Mouse (Mus musculus): ENCODE results near the gene Nmnat1.

DNA sequence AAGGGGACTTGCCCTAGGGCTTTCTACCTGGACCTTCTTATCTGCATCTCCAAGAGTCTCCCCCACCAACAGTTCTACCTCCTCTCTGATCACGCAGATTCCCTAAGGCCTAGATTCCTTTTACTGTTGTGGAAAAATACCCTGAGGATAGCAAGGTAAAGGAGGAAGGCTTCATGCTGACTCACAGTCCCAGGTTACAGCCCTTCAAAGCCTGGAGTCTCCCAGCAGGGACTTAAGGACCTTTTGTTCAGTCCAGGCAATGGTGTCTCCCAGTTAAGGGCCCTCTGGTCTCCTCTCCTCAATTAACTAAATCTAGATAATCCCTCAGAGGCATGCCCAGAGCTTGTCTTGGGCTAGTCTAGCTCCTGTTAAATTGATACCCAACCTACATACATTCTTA lies 38.7 kb downstream of the Nmnat1 start:
- TF ChIP-seq CTCF (conservative IDR thresholded peaks at IDR 0.05; ENCODE audit: insufficient read depth, insufficient read length, low read depth, low read length) = no peak
- TF ChIP-seq POLR2A (IDR thresholded peaks at IDR 0.05; ENCODE audit: low read depth, low read length) = no peak
